Mouse (Mus musculus): ENCODE data around the gene Ltbp4. TPM values are rescaled to one million over a fixed set of nuclear protein-coding genes. Genes with fewer than 3 reads are reported as not detected.
A peak's percentile ranks its signal among the peaks of the same experiment; 100 is the strongest.

Ltbp4 gene
- polyA plus RNA-seq, 1 experiment from 2014 or later = 53.9 TPM

- peak overlapping the region; percentile 52 for H3K9ac ChIP-seq
- H3K36me3 ChIP-seq = peaks cover 37% of the 10 kb centered on the region
- H3K27ac ChIP-seq (ENCODE audit: poor library complexity, severe bottlenecking) = no peak overlapping the region
- 35% methylated on average over 34 of the region's 34 CpGs for WGBS
- H3K9me3 ChIP-seq (replicated peaks) = no peaks in the 10 kb centered on the region
- peaks cover 97% of the 10 kb centered on the region for H3K27me3 ChIP-seq (replicated peaks)
- H3K4me1 ChIP-seq (replicated peaks) = peaks cover 36% of the 10 kb centered on the region
- no peak for ATAC-seq (ENCODE audit: insufficient number of reproducible peaks, low FRiP score)
- peak overlapping the region; percentile 28 for H3K4me3 ChIP-seq
- peak overlapping the region; percentile 54 for H3K4me2 ChIP-seq
These were observed 11.2 kb downstream of the Ltbp4 start for GRCm38 (mm10) chr7:27326101-27326880.

- WGBS = 3% methylated on average over 24 of the region's 24 CpGs
- ATAC-seq (ENCODE audit: insufficient number of reproducible peaks, low FRiP score) = 0 out of 2 replicates have a peak, but pooled peaks have one; percentile 12
- H3K9ac ChIP-seq = no peak overlapping the region
- H3K4me2 ChIP-seq = peak overlapping the region; percentile 54
- H3K36me3 ChIP-seq = peaks cover 43% of the 10 kb centered on the region
- peaks cover 30% of the 10 kb centered on the region for H3K4me1 ChIP-seq (replicated peaks)
- no peak overlapping the region for H3K27ac ChIP-seq (ENCODE audit: poor library complexity, severe bottlenecking)
- no peaks in the 10 kb centered on the region for H3K9me3 ChIP-seq (replicated peaks)
- H3K4me3 ChIP-seq = peak overlapping the region; percentile 28
- H3K27me3 ChIP-seq (replicated peaks) = peaks cover 96% of the 10 kb centered on the region
These were observed 11.8 kb downstream of the Ltbp4 start for GRCm38 (mm10) chr7:27325697-27326096.

- Histone ChIP-seq H3K4me1 (replicated peaks) (peaks cover 22% of the 10 kb centered on the region), H3K9ac (no peak overlapping the region), H3K27ac (ENCODE audit: poor library complexity, severe bottlenecking) (no peak overlapping the region), H3K4me2 (0 out of 2 replicates have a peak overlapping the region, but pooled peaks have one; percentile 54), H3K9me3 (replicated peaks) (no peaks in the 10 kb centered on the region), H3K27me3 (replicated peaks) (peaks cover 88% of the 10 kb centered on the region), H3K4me3 (no peak overlapping the region), H3K36me3 (peaks cover 44% of the 10 kb centered on the region)
- ATAC-seq (ENCODE audit: insufficient number of reproducible peaks, low FRiP score) = no peak
- WGBS = 60% methylated on average over 18 of the region's 20 CpGs
These were observed 12.6 kb downstream of the Ltbp4 start for GRCm38 (mm10) chr7:27324928-27325327.

- 91% methylated on average over 11 of the region's 11 CpGs for WGBS
- ATAC-seq (ENCODE audit: insufficient number of reproducible peaks, low FRiP score) = no peak
- Histone ChIP-seq H3K9ac (no peak overlapping the region), H3K27me3 (replicated peaks) (peaks cover 80% of the 10 kb centered on the region), H3K27ac (ENCODE audit: poor library complexity, severe bottlenecking) (no peak overlapping the region), H3K4me2 (no peak overlapping the region), H3K4me3 (no peak overlapping the region), H3K9me3 (replicated peaks) (no peaks in the 10 kb centered on the region), H3K36me3 (peaks cover 50% of the 10 kb centered on the region), H3K4me1 (replicated peaks) (peaks cover 14% of the 10 kb centered on the region)
These were observed 13.3 kb downstream of the Ltbp4 start for GRCm38 (mm10) chr7:27324161-27324560.

- H3K4me1 ChIP-seq (replicated peaks) = peaks cover 14% of the 10 kb centered on the region
- no peaks in the 10 kb centered on the region for H3K9me3 ChIP-seq (replicated peaks)
- H3K4me3 ChIP-seq = no peak overlapping the region
- peaks cover 69% of the 10 kb centered on the region for H3K27me3 ChIP-seq (replicated peaks)
- no peak overlapping the region for H3K4me2 ChIP-seq
- H3K27ac ChIP-seq (ENCODE audit: poor library complexity, severe bottlenecking) = no peak overlapping the region
- ATAC-seq (ENCODE audit: insufficient number of reproducible peaks, low FRiP score) = no peak
- 87% methylated on average over 5 of the region's 5 CpGs for WGBS
- peaks cover 50% of the 10 kb centered on the region for H3K36me3 ChIP-seq
- H3K9ac ChIP-seq = no peak overlapping the region
These were observed 14.5 kb downstream of the Ltbp4 start for GRCm38 (mm10) chr7:27323001-27323400.

- no peak for ATAC-seq (ENCODE audit: insufficient number of reproducible peaks, low FRiP score)
- WGBS = 27% methylated on average over 13 of the region's 13 CpGs
- H3K9me3 ChIP-seq (replicated peaks) = no peaks in the 10 kb centered on the region
- H3K4me1 ChIP-seq (replicated peaks) = peaks cover 14% of the 10 kb centered on the region
- peaks cover 51% of the 10 kb centered on the region for H3K36me3 ChIP-seq
- no peak overlapping the region for H3K4me2 ChIP-seq
- H3K4me3 ChIP-seq = no peak overlapping the region
- peaks cover 62% of the 10 kb centered on the region for H3K27me3 ChIP-seq (replicated peaks)
- H3K27ac ChIP-seq (ENCODE audit: poor library complexity, severe bottlenecking) = no peak overlapping the region
- H3K9ac ChIP-seq = no peak overlapping the region
These were observed 15.2 kb downstream of the Ltbp4 start for GRCm38 (mm10) chr7:27322291-27322690.

- Histone ChIP-seq H3K36me3 (peaks cover 65% of the 10 kb centered on the region), H3K27me3 (replicated peaks) (peaks cover 33% of the 10 kb centered on the region), H3K4me2 (no peak overlapping the region), H3K9ac (no peak overlapping the region), H3K27ac (ENCODE audit: poor library complexity, severe bottlenecking) (no peak overlapping the region), H3K9me3 (replicated peaks) (peaks cover 5% of the 10 kb centered on the region; the same call in 1 of the 2 replicates), H3K4me1 (replicated peaks) (no peaks in the 10 kb centered on the region), H3K4me3 (no peak overlapping the region)
- ATAC-seq (ENCODE audit: insufficient number of reproducible peaks, low FRiP score) = no peak
- 82% methylated on average over 22 of the region's 22 CpGs for WGBS
These were observed 18.1 kb downstream of the Ltbp4 start for GRCm38 (mm10) chr7:27319411-27319810.

- peaks cover 56% of the 10 kb centered on the region for H3K36me3 ChIP-seq
- no peak overlapping the region for H3K27ac ChIP-seq (ENCODE audit: poor library complexity, severe bottlenecking)
- peaks cover 10% of the 10 kb centered on the region for H3K9me3 ChIP-seq (replicated peaks)
- peaks cover 7% of the 10 kb centered on the region; the same call in 1 of the 2 replicates for H3K27me3 ChIP-seq (replicated peaks)
- H3K4me2 ChIP-seq = no peak overlapping the region
- WGBS = 44% methylated on average over 7 of the region's 7 CpGs
- H3K4me1 ChIP-seq (replicated peaks) = no peaks in the 10 kb centered on the region
- no peak overlapping the region for H3K9ac ChIP-seq
- H3K4me3 ChIP-seq = no peak overlapping the region
- no peak for ATAC-seq (ENCODE audit: insufficient number of reproducible peaks, low FRiP score)
These were observed 21.5 kb downstream of the Ltbp4 start for GRCm38 (mm10) chr7:27315958-27316357.

- Histone ChIP-seq H3K4me2 (no peak overlapping the region), H3K4me3 (no peak overlapping the region), H3K36me3 (peaks cover 48% of the 10 kb centered on the region), H3K27ac (ENCODE audit: poor library complexity, severe bottlenecking) (no peak overlapping the region), H3K27me3 (replicated peaks) (peaks cover 10% of the 10 kb centered on the region; the same call in 1 of the 2 replicates), H3K9ac (no peak overlapping the region), H3K4me1 (replicated peaks) (peaks cover 9% of the 10 kb centered on the region), H3K9me3 (replicated peaks) (peaks cover 10% of the 10 kb centered on the region)
- ATAC-seq (ENCODE audit: insufficient number of reproducible peaks, low FRiP score) = no peak
- WGBS = 90% methylated on average over 3 of the region's 3 CpGs
These were observed 23.1 kb downstream of the Ltbp4 start for GRCm38 (mm10) chr7:27314393-27314792.

- H3K27me3 ChIP-seq (replicated peaks) = peaks cover 10% of the 10 kb centered on the region; the same call in 1 of the 2 replicates
- peaks cover 13% of the 10 kb centered on the region for H3K4me1 ChIP-seq (replicated peaks)
- H3K9ac ChIP-seq = no peak overlapping the region
- peaks cover 36% of the 10 kb centered on the region for H3K36me3 ChIP-seq
- 83% methylated on average over 12 of the region's 12 CpGs for WGBS
- no peak for ATAC-seq (ENCODE audit: insufficient number of reproducible peaks, low FRiP score)
- H3K4me3 ChIP-seq = no peak overlapping the region
- no peak overlapping the region for H3K27ac ChIP-seq (ENCODE audit: poor library complexity, severe bottlenecking)
- no peak overlapping the region for H3K4me2 ChIP-seq
- H3K9me3 ChIP-seq (replicated peaks) = peaks cover 10% of the 10 kb centered on the region
These were observed 25.7 kb downstream of the Ltbp4 start for GRCm38 (mm10) chr7:27311651-27312284.

- H3K4me3 ChIP-seq = no peak overlapping the region
- no peak overlapping the region for H3K27ac ChIP-seq (ENCODE audit: poor library complexity, severe bottlenecking)
- no peak for ATAC-seq (ENCODE audit: insufficient number of reproducible peaks, low FRiP score)
- WGBS = 33% methylated on average over 8 of the region's 8 CpGs
- H3K27me3 ChIP-seq (replicated peaks) = peaks cover 10% of the 10 kb centered on the region; the same call in 1 of the 2 replicates
- H3K9ac ChIP-seq = 0 out of 2 replicates have a peak overlapping the region, but pooled peaks have one; percentile 22
- peaks cover 10% of the 10 kb centered on the region for H3K9me3 ChIP-seq (replicated peaks)
- H3K4me2 ChIP-seq = peak overlapping the region; percentile 61
- H3K4me1 ChIP-seq (replicated peaks) = peaks cover 13% of the 10 kb centered on the region
- peaks cover 33% of the 10 kb centered on the region for H3K36me3 ChIP-seq
These were observed 26.4 kb downstream of the Ltbp4 start for GRCm38 (mm10) chr7:27310996-27311535.

Data from heart, embryonic 12.5 days (tissue).